Mouse (Mus musculus) neural tube, embryonic 14.5 days (tissue): Measurements from ENCODE around the gene Tmem211. TPM values are rescaled to one million over a fixed set of nuclear protein-coding genes. Genes with fewer than 3 reads are reported as not detected.
A peak's percentile ranks its signal among the peaks of the same experiment; 100 is the strongest.

Source experiments
- ATAC-seq: fragments of 200-750 bp; cut with Nextera tagmentation; 2 replicates; pipeline ENCODE4 v1.8.0; 2017; ENCODE audit warnings: low read depth, mild to moderate bottlenecking, moderate TSS enrichment, moderate library complexity
- H3K27ac ChIP-seq: fragments of 300-500 bp; sonication (generic); 2 replicates; pipeline ENCODE4 v1.5.1; 2014; ENCODE audit warnings: low read depth, mild to moderate bottlenecking, control low read depth, low read length, moderate library complexity, mixed read lengths
- H3K27me3 ChIP-seq: fragments of 300-500 bp; sonication (generic); 2 replicates; pipeline ENCODE4 v1.6.1; 2014; ENCODE audit warnings: low read length; ENCODE audit not compliant: control insufficient read depth, insufficient read depth
- H3K36me3 ChIP-seq: fragments of 300-500 bp; sonication (generic); 2 replicates; pipeline ENCODE4 v1.6.1; 2014; ENCODE audit warnings: low read length, mixed read lengths; ENCODE audit not compliant: control insufficient read depth, insufficient read depth
- H3K4me1 ChIP-seq: fragments of 300-500 bp; sonication (generic); 2 replicates; pipeline ENCODE4 v1.6.1; 2014; ENCODE audit warnings: low read length; ENCODE audit not compliant: control insufficient read depth, insufficient read depth
- H3K4me2 ChIP-seq: fragments of 300-500 bp; sonication (generic); 2 replicates; pipeline ENCODE4 v1.6.1; 2014; ENCODE audit warnings: mild to moderate bottlenecking, low read depth, low read length, control low read depth
- H3K4me3 ChIP-seq: fragments of 300-500 bp; sonication (generic); 2 replicates; pipeline ENCODE4 v1.5.1; 2014; ENCODE audit warnings: low read depth, low read length, control low read depth, mixed read lengths
- H3K9ac ChIP-seq: fragments of 300-500 bp; sonication (generic); replicated peaks from 2 replicates; pipeline ENCODE4 v1.6.1; 2014; ENCODE audit warnings: low read depth, mild to moderate bottlenecking, control low read depth, low read length, mixed read lengths
- H3K9me3 ChIP-seq: fragments of 300-500 bp; sonication (generic); 2 replicates; pipeline ENCODE4 v1.6.1; 2016; ENCODE audit warnings: low read length; ENCODE audit not compliant: control insufficient read depth
- WGBS: fragments of 180-500 bp; shearing (Covaris S2); extraction: QIAGEN DNeasy Blood & Tissue Kit; methylation state at CpG from one replicate; pipeline ENCODE4 v1.1.7; 2014; 5-methylcytosine and 5-hydroxymethylcytosine counted together
- polyA plus RNA-seq: library from polyadenylated mRNA; unstranded; fragments of >200 nt; fragmentation: Nextera tagmentation; extraction: Ambion mirVana; gene quantifications from 2 replicates; pipeline ENCODE4 v1.2.1, GENCODE M21; 2014

Gene Tmem211
- polyA plus RNA-seq, 1 experiment from 2014 or later = not detected

- 0 out of 2 replicates have a peak, but pooled peaks cover 6% of the 10 kb centered on the region for H3K27me3 ChIP-seq
- H3K9me3 ChIP-seq = no peaks in the 10 kb centered on the region
- ATAC-seq = no peak
- H3K4me1 ChIP-seq = peaks cover 5% of the 10 kb centered on the region
- H3K9ac ChIP-seq = no peak overlapping the region
- H3K27ac ChIP-seq = no peak overlapping the region
- no peaks in the 10 kb centered on the region for H3K36me3 ChIP-seq
- H3K4me2 ChIP-seq = no peak overlapping the region
- H3K4me3 ChIP-seq = no peak overlapping the region
- WGBS = 87% methylated on average over 17 of the region's 17 CpGs
These were observed 8.0 kb upstream of the Tmem211 start for GRCm38 (mm10) chr5:113218617-113219235.

- H3K4me2 ChIP-seq = no peak overlapping the region
- no peak overlapping the region for H3K4me3 ChIP-seq
- H3K9ac ChIP-seq = no peak overlapping the region
- H3K4me1 ChIP-seq = peaks cover 5% of the 10 kb centered on the region
- H3K27ac ChIP-seq = no peak overlapping the region
- H3K36me3 ChIP-seq = no peaks in the 10 kb centered on the region
- H3K9me3 ChIP-seq = no peaks in the 10 kb centered on the region
- H3K27me3 ChIP-seq = 0 out of 2 replicates have a peak, but pooled peaks cover 6% of the 10 kb centered on the region
- 83% methylated on average over 6 of the region's 6 CpGs for WGBS
- ATAC-seq = no peak
These were observed 7.3 kb upstream of the Tmem211 start for GRCm38 (mm10) chr5:113219450-113219849.

GRCm38 (mm10) chr5:113219876-113220275 is 6.8 kb upstream of the Tmem211 start:
- Histone ChIP-seq H3K4me2 (no peak overlapping the region), H3K27me3 (0 out of 2 replicates have a peak, but pooled peaks cover 6% of the 10 kb centered on the region), H3K36me3 (no peaks in the 10 kb centered on the region), H3K27ac (no peak overlapping the region), H3K9ac (no peak overlapping the region), H3K4me3 (no peak overlapping the region), H3K4me1 (peaks cover 5% of the 10 kb centered on the region), H3K9me3 (no peaks in the 10 kb centered on the region)
- 62% methylated on average over 7 of the region's 7 CpGs for WGBS
- no peak for ATAC-seq

- no peak overlapping the region for H3K27ac ChIP-seq
- H3K9ac ChIP-seq = peak overlapping the region; percentile 44
- H3K4me3 ChIP-seq = peak overlapping the region; percentile 54
- peaks cover 5% of the 10 kb centered on the region for H3K4me1 ChIP-seq
- H3K36me3 ChIP-seq = no peaks in the 10 kb centered on the region
- ATAC-seq = peak; percentile 54; the same call in 1 of the 2 replicates
- H3K9me3 ChIP-seq = no peaks in the 10 kb centered on the region
- 2% methylated on average over 46 of the region's 64 CpGs for WGBS
- peak overlapping the region; percentile 85 for H3K4me2 ChIP-seq
- 0 out of 2 replicates have a peak, but pooled peaks cover 6% of the 10 kb centered on the region for H3K27me3 ChIP-seq
These were observed 6.1 kb upstream of the Tmem211 start for GRCm38 (mm10) chr5:113220383-113221146.

- H3K9me3 ChIP-seq = no peaks in the 10 kb centered on the region
- peaks cover 9% of the 10 kb centered on the region for H3K4me1 ChIP-seq
- no peaks in the 10 kb centered on the region for H3K36me3 ChIP-seq
- no peak within 1 kb of the TSS for H3K27ac ChIP-seq
- H3K27me3 ChIP-seq = 0 out of 2 replicates have a peak, but pooled peaks cover 6% of the 10 kb centered on the region
- H3K4me3 ChIP-seq = peak within 1 kb of the TSS; percentile 54
- peak within 1 kb of the TSS; percentile 85 for H3K4me2 ChIP-seq
- ATAC-seq = peak; percentile 25; the same call in 1 of the 2 replicates
- WGBS = 14% methylated on average over 30 of the region's 62 CpGs
- peak within 1 kb of the TSS; percentile 44 for H3K9ac ChIP-seq
These were observed 5.4 kb upstream of the Tmem211 start, which contains the start of gene 2900026A02Rik for GRCm38 (mm10) chr5:113221147-113221865. Gene 2900026A02Rik (minus strand): TSS chr5:113221236.

GRCm38 (mm10) chr5:113223888-113224287 is 2.8 kb upstream of the Tmem211 start:
- Histone ChIP-seq H3K9ac (no peak overlapping the region), H3K27me3 (0 out of 2 replicates have a peak, but pooled peaks cover 6% of the 10 kb centered on the region), H3K4me3 (no peak overlapping the region), H3K4me1 (peaks cover 11% of the 10 kb centered on the region), H3K9me3 (no peaks in the 10 kb centered on the region), H3K36me3 (no peaks in the 10 kb centered on the region), H3K4me2 (no peak overlapping the region), H3K27ac (no peak overlapping the region)
- 62% methylated on average over 4 of the region's 4 CpGs for WGBS
- ATAC-seq = no peak

GRCm38 (mm10) chr5:113225271-113225670 is 1.4 kb upstream of the Tmem211 start:
- H3K4me1 ChIP-seq = peaks cover 11% of the 10 kb centered on the region
- 0 out of 2 replicates have a peak, but pooled peaks cover 6% of the 10 kb centered on the region for H3K27me3 ChIP-seq
- 5% methylated on average over 10 of the region's 10 CpGs for WGBS
- no peak overlapping the region for H3K9ac ChIP-seq
- H3K9me3 ChIP-seq = no peaks in the 10 kb centered on the region
- no peaks in the 10 kb centered on the region for H3K36me3 ChIP-seq
- H3K4me2 ChIP-seq = peak overlapping the region; percentile 44; the same call in 1 of the 2 replicates
- H3K27ac ChIP-seq = no peak overlapping the region
- no peak for ATAC-seq
- no peak overlapping the region for H3K4me3 ChIP-seq

GRCm38 (mm10) chr5:113225686-113226435 is 848 bp upstream of the Tmem211 start:
- WGBS = 8% methylated on average over 25 of the region's 25 CpGs
- ATAC-seq = 0 out of 2 replicates have a peak, but pooled peaks have one; percentile 42
- Histone ChIP-seq H3K4me3 (peak overlapping the region; percentile 17; the same call in 1 of the 2 replicates), H3K4me1 (peaks cover 7% of the 10 kb centered on the region), H3K36me3 (no peaks in the 10 kb centered on the region), H3K9ac (0 out of 2 replicates have a peak overlapping the region, but pooled peaks have one; percentile 8), H3K4me2 (peak overlapping the region; percentile 44), H3K9me3 (no peaks in the 10 kb centered on the region), H3K27me3 (0 out of 2 replicates have a peak, but pooled peaks cover 4% of the 10 kb centered on the region), H3K27ac (peak overlapping the region; percentile 45; the same call in 1 of the 2 replicates)
